Mouse (Mus musculus) G1E (cell line): ENCODE results near the gene Ppp1r17.

Source experiments
- CTCF ChIP-seq: IDR thresholded peaks from 2 replicates; pipeline ENCODE4 v1.5.1; 2012; ENCODE audit warnings: low read depth, low read length, inconsistent platforms, mixed read lengths
- GATA1 ChIP-seq: IDR thresholded peaks from 2 replicates; pipeline ENCODE4 v1.6.1; 2012; ENCODE audit warnings: borderline replicate concordance, low read length, inconsistent platforms, mixed read lengths
- GATA2 ChIP-seq: IDR thresholded peaks from 2 replicates; pipeline ENCODE4 v1.6.1; 2012; ENCODE audit warnings: low read depth, low read length, inconsistent platforms, borderline replicate concordance
- POLR2AphosphoS5 ChIP-seq: IDR thresholded peaks from 2 replicates; pipeline ENCODE4 v1.6.1; 2012; ENCODE audit warnings: low read depth, low read length, inconsistent platforms; ENCODE audit not compliant: insufficient replicate concordance

GRCm38 (mm10) chr6:56035054-56035453 is 17.8 kb downstream of the Ppp1r17 start:
- no peak for TF ChIP-seq POLR2AphosphoS5
- TF ChIP-seq CTCF: no peak
- TF ChIP-seq GATA2: no peak
- TF ChIP-seq GATA1: no peak
